Mouse (Mus musculus) cerebral cortex, adult 2 months (tissue): ENCODE data around the gene Dnmt3b.

Source experiments
- whole genome bisulfite sequencing: fragments of 180-500 bp; shearing (Covaris S2); methylation state at CpG from one replicate; pipeline ENCODE4 v1.1.7; 2018; 5-methylcytosine and 5-hydroxymethylcytosine counted together

The Dnmt3b gene

GRCm38 (mm10) chr2:153633259-153633658 lies 16.0 kb upstream of the Dnmt3b start:
- WGBS = 97% methylated on average over 5 of the region's 5 CpGs

- 48% methylated on average over 15 of the region's 15 CpGs for WGBS
These were observed 10.1 kb upstream of the Dnmt3b start for GRCm38 (mm10) chr2:153638977-153639680.

- 54% methylated on average over 3 of the region's 3 CpGs for WGBS
These were observed 6.8 kb upstream of the Dnmt3b start for GRCm38 (mm10) chr2:153642496-153642895.

GRCm38 (mm10) chr2:153642999-153643398 lies 6.3 kb upstream of the Dnmt3b start:
- WGBS = 61% methylated on average over 6 of the region's 6 CpGs

- WGBS = 33% methylated on average over 14 of the region's 14 CpGs
These were observed 415 bp upstream of the Dnmt3b start for GRCm38 (mm10) chr2:153648773-153649297.

- WGBS = 15% methylated on average over 28 of the region's 28 CpGs
These were observed 901 bp downstream of the Dnmt3b start for GRCm38 (mm10) chr2:153650014-153650687.

GRCm38 (mm10) chr2:153651681-153652080 lies 2.4 kb downstream of the Dnmt3b start:
- 81% methylated on average over 3 of the region's 3 CpGs for WGBS

- WGBS = 90% methylated on average over 8 of the region's 8 CpGs
These were observed 8.4 kb downstream of the Dnmt3b start for GRCm38 (mm10) chr2:153657659-153658058.

GRCm38 (mm10) chr2:153660616-153661015 lies 11.4 kb downstream of the Dnmt3b start:
- WGBS = 58% methylated on average over 3 of the region's 3 CpGs

- 86% methylated on average over 7 of the region's 7 CpGs for WGBS
These were observed 16.2 kb downstream of the Dnmt3b start for GRCm38 (mm10) chr2:153665401-153665800.

GRCm38 (mm10) chr2:153668754-153669376 lies 19.6 kb downstream of the Dnmt3b start:
- WGBS = 54% methylated on average over 7 of the region's 7 CpGs

- WGBS = 60% methylated on average over 5 of the region's 5 CpGs
These were observed 20.9 kb downstream of the Dnmt3b start for GRCm38 (mm10) chr2:153670111-153670510.

GRCm38 (mm10) chr2:153672619-153673018 lies 23.4 kb downstream of the Dnmt3b start:
- WGBS = 99% methylated on average over 2 of the region's 2 CpGs

- WGBS = 72% methylated on average over 1 of the region's 1 CpGs
These were observed 26.1 kb downstream of the Dnmt3b start for GRCm38 (mm10) chr2:153675364-153675763.

- whole genome bisulfite sequencing = 94% methylated on average over 6 of the region's 6 CpGs
These were observed 27.7 kb downstream of the Dnmt3b start for GRCm38 (mm10) chr2:153676944-153677343.

- 72% methylated on average over 7 of the region's 7 CpGs for WGBS
These were observed 28.3 kb downstream of the Dnmt3b start for GRCm38 (mm10) chr2:153677550-153677949.

GRCm38 (mm10) chr2:153679959-153680358 lies 30.7 kb downstream of the Dnmt3b start:
- 86% methylated on average over 1 of the region's 1 CpGs for WGBS

- WGBS = 93% methylated on average over 7 of the region's 7 CpGs
These were observed 44.2 kb downstream of the Dnmt3b start for GRCm38 (mm10) chr2:153693413-153693812.

- WGBS = 69% methylated on average over 19 of the region's 19 CpGs
These were observed 45.3 kb downstream of the Dnmt3b start for GRCm38 (mm10) chr2:153694462-153695085.

GRCm38 (mm10) chr2:153696352-153696751 lies 47.1 kb downstream of the Dnmt3b start, which contains the start of gene Dnmt3c:
Gene Dnmt3c, plus strand, starts transcription at chr2:153696652.

GRCm38 (mm10) chr2:153703389-153703788 lies 54.1 kb downstream of the Dnmt3b start:
- 60% methylated on average over 6 of the region's 6 CpGs for WGBS

GRCm38 (mm10) chr2:153710701-153711330 lies 61.6 kb downstream of the Dnmt3b start:
- WGBS = 47% methylated on average over 8 of the region's 8 CpGs
